Mouse (Mus musculus) embryonic facial prominence, embryonic 12.5 days (tissue): ENCODE data around the gene Srek1ip1. TPM values are rescaled to one million over a fixed set of nuclear protein-coding genes. Genes with fewer than 3 reads are reported as not detected.
A peak's percentile ranks its signal among the peaks of the same experiment; 100 is the strongest.

Experiments
- ATAC-seq: fragments of 200-750 bp; cut with Nextera tagmentation; 2 replicates; pipeline ENCODE4 v1.8.0; 2017; ENCODE audit not compliant: insufficient number of reproducible peaks, insufficient read depth, low FRiP score, low TSS enrichment
- H3K27ac ChIP-seq: fragments of 300-500 bp; sonication (generic); 2 replicates; pipeline ENCODE4 v1.5.1; 2016; ENCODE audit warnings: mild to moderate bottlenecking
- H3K27me3 ChIP-seq: fragments of 300-500 bp; sonication (generic); 2 replicates; pipeline ENCODE4 v1.6.1; 2016; ENCODE audit warnings: mild to moderate bottlenecking, moderate library complexity
- H3K36me3 ChIP-seq: fragments of 300-500 bp; sonication (generic); 2 replicates; pipeline ENCODE4 v1.6.1; 2016; ENCODE audit warnings: mild to moderate bottlenecking
- H3K4me1 ChIP-seq: fragments of 300-500 bp; sonication (generic); 2 replicates; pipeline ENCODE4 v1.6.1; 2016
- H3K4me2 ChIP-seq: fragments of 300-500 bp; sonication (generic); replicated peaks from 2 replicates; pipeline ENCODE4 v1.6.1; 2016; ENCODE audit warnings: mild to moderate bottlenecking, moderate library complexity
- H3K4me3 ChIP-seq: fragments of 300-500 bp; sonication (generic); 2 replicates; pipeline ENCODE4 v1.5.1; 2016; ENCODE audit warnings: mild to moderate bottlenecking
- H3K9ac ChIP-seq: fragments of 300-500 bp; sonication (generic); 2 replicates; pipeline ENCODE4 v1.6.1; 2016; ENCODE audit warnings: mild to moderate bottlenecking, moderate library complexity
- H3K9me3 ChIP-seq: fragments of 300-500 bp; sonication (generic); 2 replicates; pipeline ENCODE4 v1.6.1; 2016; ENCODE audit warnings: mild to moderate bottlenecking, moderate library complexity
- WGBS: fragments of 180-500 bp; shearing (Covaris S2); methylation state at CpG from one replicate; pipeline ENCODE4 v1.1.7; 2016; 5-methylcytosine and 5-hydroxymethylcytosine counted together
- polyA plus RNA-seq: library from polyadenylated mRNA; unstranded; fragments of >200 nt; fragmentation: Nextera tagmentation; extraction: Ambion mirVana; gene quantifications from 2 replicates; pipeline ENCODE4 v1.2.1, GENCODE M21; 2016

The Srek1ip1 gene
- polyA plus RNA-seq, 1 experiment from 2014 or later, result 26.6 TPM

- H3K9ac ChIP-seq, result no peak overlapping the region
- H3K9me3 ChIP-seq, result no peaks in the 10 kb centered on the region
- WGBS, result 55% methylated on average over 3 of the region's 3 CpGs
- H3K4me1 ChIP-seq, result no peaks in the 10 kb centered on the region
- no peak overlapping the region for H3K27ac ChIP-seq
- no peak overlapping the region for H3K4me3 ChIP-seq
- no peak overlapping the region for H3K4me2 ChIP-seq
- no peaks in the 10 kb centered on the region for H3K27me3 ChIP-seq
- H3K36me3 ChIP-seq, result 0 out of 2 replicates have a peak, but pooled peaks cover 3% of the 10 kb centered on the region
- no peak for ATAC-seq
Measured at GRCm38 (mm10) chr13:104805681-104806080, 13.4 kb downstream of the Srek1ip1 start.

GRCm38 (mm10) chr13:104816270-104816634 lies 24.0 kb downstream of the Srek1ip1 start:
- 9% methylated on average over 8 of the region's 8 CpGs for WGBS
- Histone ChIP-seq H3K4me2 (peak overlapping the region; percentile 69), H3K9ac (peak overlapping the region; percentile 80), H3K36me3 (no peaks in the 10 kb centered on the region), H3K27me3 (no peaks in the 10 kb centered on the region), H3K4me3 (peak overlapping the region; percentile 76), H3K4me1 (peaks cover 13% of the 10 kb centered on the region), H3K27ac (peak overlapping the region; percentile 67), H3K9me3 (no peaks in the 10 kb centered on the region)
- ATAC-seq, result no peak

GRCm38 (mm10) chr13:104816635-104817571 lies 24.6 kb downstream of the Srek1ip1 start, which contains the start of gene Cwc27:
Cwc27 (minus strand) TSS chr13:104817142.
- WGBS, result under 1% methylated on average over 50 of the region's 50 CpGs
- no peaks in the 10 kb centered on the region for H3K36me3 ChIP-seq
- H3K9me3 ChIP-seq, result no peaks in the 10 kb centered on the region
- ATAC-seq, result peak; percentile 91
- H3K27me3 ChIP-seq, result no peaks in the 10 kb centered on the region
- H3K4me3 ChIP-seq, result peak within 1 kb of the TSS; percentile 76
- peaks cover 13% of the 10 kb centered on the region for H3K4me1 ChIP-seq
- H3K27ac ChIP-seq, result peak within 1 kb of the TSS; percentile 67
- peak within 1 kb of the TSS; percentile 80 for H3K9ac ChIP-seq
- H3K4me2 ChIP-seq, result peak within 1 kb of the TSS; percentile 69

- H3K27ac ChIP-seq, result no peak overlapping the region
- H3K36me3 ChIP-seq, result no peaks in the 10 kb centered on the region
- H3K9me3 ChIP-seq, result no peaks in the 10 kb centered on the region
- peak overlapping the region; percentile 80 for H3K9ac ChIP-seq
- H3K4me2 ChIP-seq, result peak overlapping the region; percentile 69
- H3K4me1 ChIP-seq, result peaks cover 19% of the 10 kb centered on the region
- H3K27me3 ChIP-seq, result no peaks in the 10 kb centered on the region
- peak overlapping the region; percentile 76 for H3K4me3 ChIP-seq
- whole genome bisulfite sequencing, result 58% methylated on average over 12 of the region's 12 CpGs
- no peak for ATAC-seq
Measured at GRCm38 (mm10) chr13:104817696-104818095, 25.4 kb downstream of the Srek1ip1 start.

- Histone ChIP-seq H3K4me2 (no peak overlapping the region), H3K36me3 (0 out of 2 replicates have a peak, but pooled peaks cover 5% of the 10 kb centered on the region), H3K27ac (no peak overlapping the region), H3K9ac (no peak overlapping the region), H3K27me3 (no peaks in the 10 kb centered on the region), H3K9me3 (no peaks in the 10 kb centered on the region), H3K4me1 (peaks cover 17% of the 10 kb centered on the region), H3K4me3 (no peak overlapping the region)
- no peak for ATAC-seq
Measured at GRCm38 (mm10) chr13:104821192-104821591, 28.9 kb downstream of the Srek1ip1 start.

GRCm38 (mm10) chr13:104821908-104822307 lies 29.6 kb downstream of the Srek1ip1 start:
- no peak for ATAC-seq
- Histone ChIP-seq H3K4me2 (no peak overlapping the region), H3K36me3 (peaks cover 6% of the 10 kb centered on the region; the same call in 1 of the 2 replicates), H3K27me3 (no peaks in the 10 kb centered on the region), H3K27ac (no peak overlapping the region), H3K4me1 (peaks cover 17% of the 10 kb centered on the region), H3K9ac (no peak overlapping the region), H3K9me3 (no peaks in the 10 kb centered on the region), H3K4me3 (no peak overlapping the region)
- 93% methylated on average over 1 of the region's 1 CpGs for WGBS

GRCm38 (mm10) chr13:104822411-104822838 lies 30.1 kb downstream of the Srek1ip1 start:
- peaks cover 10% of the 10 kb centered on the region; the same call in 1 of the 2 replicates for H3K36me3 ChIP-seq
- H3K9me3 ChIP-seq, result no peaks in the 10 kb centered on the region
- ATAC-seq, result no peak
- no peak overlapping the region for H3K27ac ChIP-seq
- WGBS, result 14% methylated on average over 8 of the region's 8 CpGs
- peak overlapping the region; percentile 32 for H3K4me2 ChIP-seq
- peaks cover 17% of the 10 kb centered on the region for H3K4me1 ChIP-seq
- no peak overlapping the region for H3K4me3 ChIP-seq
- no peaks in the 10 kb centered on the region for H3K27me3 ChIP-seq
- H3K9ac ChIP-seq, result no peak overlapping the region

- H3K4me3 ChIP-seq, result no peak overlapping the region
- no peak overlapping the region for H3K4me2 ChIP-seq
- WGBS, result 52% methylated on average over 2 of the region's 2 CpGs
- no peak overlapping the region for H3K9ac ChIP-seq
- peaks cover 26% of the 10 kb centered on the region for H3K36me3 ChIP-seq
- no peak overlapping the region for H3K27ac ChIP-seq
- ATAC-seq, result no peak
- no peaks in the 10 kb centered on the region for H3K27me3 ChIP-seq
- H3K9me3 ChIP-seq, result no peaks in the 10 kb centered on the region
- H3K4me1 ChIP-seq, result peaks cover 7% of the 10 kb centered on the region
Measured at GRCm38 (mm10) chr13:104825470-104825869, 33.2 kb downstream of the Srek1ip1 start.

- H3K4me3 ChIP-seq, result no peak overlapping the region
- ATAC-seq, result no peak
Measured at GRCm38 (mm10) chr13:104832811-104833210, 40.5 kb downstream of the Srek1ip1 start.

GRCm38 (mm10) chr13:104837628-104838027 lies 45.3 kb downstream of the Srek1ip1 start:
- Histone ChIP-seq H3K9ac (no peak overlapping the region), H3K4me3 (no peak overlapping the region), H3K9me3 (no peaks in the 10 kb centered on the region), H3K27me3 (no peaks in the 10 kb centered on the region), H3K4me2 (no peak overlapping the region), H3K4me1 (no peaks in the 10 kb centered on the region), H3K36me3 (peaks cover 35% of the 10 kb centered on the region), H3K27ac (no peak overlapping the region)
- WGBS, result 75% methylated on average over 7 of the region's 7 CpGs
- no peak for ATAC-seq

More at GRCm38 (mm10) chr13:104832811-104833210, 40.5 kb downstream of the Srek1ip1 start:
- peaks cover 51% of the 10 kb centered on the region for H3K36me3 ChIP-seq
- WGBS, result 93% methylated on average over 13 of the region's 13 CpGs
- no peaks in the 10 kb centered on the region for H3K4me1 ChIP-seq
- no peaks in the 10 kb centered on the region for H3K9me3 ChIP-seq
- H3K4me2 ChIP-seq, result no peak overlapping the region
- H3K27me3 ChIP-seq, result no peaks in the 10 kb centered on the region
- no peak overlapping the region for H3K9ac ChIP-seq
- no peak overlapping the region for H3K27ac ChIP-seq

GRCm38 (mm10) chr13:104841937-104842336 lies 49.7 kb downstream of the Srek1ip1 start:
- Histone ChIP-seq H3K36me3 (peaks cover 13% of the 10 kb centered on the region; the same call in 1 of the 2 replicates), H3K27me3 (no peaks in the 10 kb centered on the region), H3K4me1 (no peaks in the 10 kb centered on the region), H3K27ac (no peak overlapping the region), H3K9ac (no peak overlapping the region), H3K4me3 (no peak overlapping the region), H3K9me3 (no peaks in the 10 kb centered on the region), H3K4me2 (no peak overlapping the region)
- 69% methylated on average over 4 of the region's 4 CpGs for WGBS
- ATAC-seq, result no peak
